Mouse (Mus musculus): ENCODE measurements at regions not wholly inside any gene's neighbourhood (a gene's known extent, or its start where the extent isn't known, plus 50 kb on each side); places are given as distances from the start of the nearest gene placed in this dataset.

DNA sequence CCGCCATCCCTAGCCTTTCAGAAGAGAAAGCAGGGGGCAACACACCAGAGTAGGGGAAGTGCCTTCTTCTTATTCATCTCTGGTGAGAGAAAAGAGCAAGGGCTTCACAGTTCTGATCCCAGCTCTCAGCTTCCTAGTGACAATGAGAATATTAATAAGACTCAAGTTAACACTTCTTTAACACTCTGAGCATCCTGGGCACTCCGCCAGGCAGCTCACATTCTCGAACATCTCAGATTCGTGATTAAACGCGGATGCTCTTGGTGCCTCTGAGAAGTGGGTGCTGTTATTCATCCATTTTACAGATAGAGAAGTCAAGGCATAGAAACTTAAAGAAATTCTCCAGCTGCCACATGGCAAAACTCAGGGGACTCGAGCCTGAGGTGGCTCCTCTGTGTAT lies 237.1 kb downstream of the Rps15a start:
- no peak for DNase-seq (ENCODE audit: low spot score in 2 of 2)

- no peak for DNase-seq (ENCODE audit: low spot score in 2 of 2)
Observed at GRCm38 (mm10) chr7:117875241-117875640, 240.7 kb downstream of the Rps15a start.

DNA sequence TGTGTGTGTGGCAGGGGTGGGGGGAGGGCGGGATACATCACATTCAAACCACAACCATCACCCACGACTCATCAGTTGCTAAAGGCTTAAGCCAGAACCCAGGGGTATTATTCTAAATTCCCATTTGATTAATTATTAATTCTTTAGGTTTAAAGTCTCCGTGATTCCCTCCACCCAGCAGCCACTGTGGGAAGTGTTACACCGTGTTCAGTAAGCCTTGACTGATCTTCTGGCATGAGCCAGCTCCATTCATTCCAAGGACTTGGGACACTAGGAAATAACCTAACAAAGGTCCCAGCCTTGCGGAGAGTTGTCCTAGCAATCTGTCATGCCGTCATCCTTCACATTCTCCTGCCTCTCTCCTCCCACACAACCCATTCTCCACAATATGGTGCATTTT lies 256.6 kb downstream of the Rps15a start:
- DNase-seq (ENCODE audit: low spot score in 2 of 2), result no peak

- no peak for DNase-seq (ENCODE audit: low spot score in 2 of 2)
Observed at GRCm38 (mm10) chr7:117855955-117856354, 260.0 kb downstream of the Rps15a start.

DNA sequence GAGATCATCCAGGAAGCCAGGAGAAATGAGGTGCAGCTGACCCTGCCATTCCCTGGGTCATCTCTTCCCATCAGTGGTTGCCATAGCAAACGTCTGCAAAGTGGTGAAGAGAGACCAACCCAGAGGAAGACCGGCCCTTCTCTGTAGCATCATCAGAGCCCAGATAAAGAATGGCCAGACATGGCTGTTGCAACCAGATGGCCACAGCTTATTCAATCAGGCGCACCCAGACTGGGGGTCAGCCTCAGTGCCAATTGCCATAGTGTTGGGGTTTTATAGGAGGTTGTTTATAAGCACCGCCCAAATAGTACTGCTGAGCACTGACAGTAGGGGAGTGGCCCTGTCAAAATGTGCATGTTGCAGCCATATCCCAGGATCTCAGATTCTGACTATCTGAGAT lies 262.3 kb downstream of the Rps15a start:
- no peak for DNase-seq (ENCODE audit: low spot score in 2 of 2)

DNA sequence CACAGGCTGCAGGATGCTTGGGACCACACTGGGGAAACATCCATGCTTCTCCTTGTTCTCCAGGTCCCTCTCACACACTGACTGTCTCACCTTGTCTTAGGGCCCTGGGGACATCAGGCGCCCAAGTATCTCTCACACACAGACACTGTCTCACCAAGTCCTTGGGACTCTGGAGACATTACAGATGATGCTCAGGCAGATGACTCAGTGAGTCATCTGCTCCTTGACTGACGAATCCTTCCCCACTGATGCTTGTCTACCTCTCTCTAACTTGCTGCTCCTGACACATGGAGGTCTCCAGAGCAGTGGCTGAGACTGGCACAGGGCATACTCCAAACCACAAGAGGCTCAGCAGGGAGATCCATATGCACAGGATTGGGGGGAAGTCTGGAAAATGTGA lies 263.1 kb downstream of the Rps15a start:
- DNase-seq (ENCODE audit: low spot score in 2 of 2), result no peak

DNA sequence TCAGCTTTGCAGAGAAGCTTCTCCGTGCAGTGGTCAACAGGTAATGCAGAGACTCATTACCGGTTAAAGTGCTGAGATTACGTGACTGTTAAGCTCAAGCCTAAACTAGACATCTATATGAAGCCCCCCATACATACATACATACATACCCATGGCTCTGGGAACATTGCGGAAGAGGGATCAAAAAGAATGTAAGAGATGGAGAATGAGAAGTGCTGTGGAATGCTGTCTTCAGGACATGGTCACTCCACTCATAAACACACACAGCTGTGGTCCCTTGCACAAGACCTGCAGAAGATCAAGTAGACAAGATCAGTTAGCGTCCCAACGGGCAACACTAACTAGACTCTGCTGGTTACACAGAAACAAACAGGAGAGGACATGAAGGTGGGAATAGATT lies 265.2 kb downstream of the Rps15a start:
- no peak for DNase-seq (ENCODE audit: low spot score in 2 of 2)

- DNase-seq (ENCODE audit: low spot score in 2 of 2), result no peak
Observed at GRCm38 (mm10) chr7:117846041-117846440, 269.9 kb downstream of the Rps15a start.

- DNase-seq (ENCODE audit: low spot score in 2 of 2), result no peak
Observed at GRCm38 (mm10) chr7:117842780-117843179, 273.2 kb downstream of the Rps15a start.

DNA sequence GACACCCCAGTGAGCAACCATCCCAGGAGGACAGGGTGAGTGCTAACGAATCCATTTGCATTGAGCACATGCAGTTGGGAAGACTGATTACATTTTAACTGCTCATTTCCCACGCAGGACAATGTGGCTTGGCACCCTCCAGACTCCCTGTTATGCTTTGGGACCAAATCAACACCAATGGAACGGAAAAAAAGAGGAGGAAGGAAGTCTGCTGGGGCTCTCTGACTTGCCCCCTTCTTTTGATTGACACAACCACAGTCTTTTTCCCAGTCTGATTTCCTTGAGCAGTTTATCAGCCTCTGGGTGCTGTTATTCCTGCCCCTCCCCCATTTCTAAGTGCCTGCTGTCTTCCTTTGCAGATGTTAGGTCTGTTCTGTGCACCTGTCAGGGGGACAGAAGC lies 321.0 kb downstream of the Rps15a start:
- DNase-seq (ENCODE audit: low spot score in 2 of 2), result no peak

DNA sequence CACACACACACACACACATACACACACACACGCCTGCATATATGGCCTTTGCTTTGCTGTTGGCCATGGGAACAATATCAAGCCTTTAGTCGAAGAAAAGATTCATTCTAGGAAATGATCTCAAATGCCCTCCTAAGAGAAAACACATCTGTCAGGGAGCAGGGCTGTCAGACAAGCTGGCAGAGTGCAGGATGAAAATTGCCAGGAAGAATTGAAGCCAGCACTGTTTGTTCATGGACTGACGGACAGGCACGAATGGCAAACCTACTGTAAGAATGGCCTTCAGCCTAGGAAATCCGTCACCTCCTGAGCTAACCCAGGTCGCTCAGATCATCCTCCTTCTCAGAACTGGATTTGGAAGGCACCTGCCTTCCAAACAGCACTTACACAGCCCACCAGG lies 322.0 kb downstream of the Rps15a start:
- no peak for DNase-seq (ENCODE audit: low spot score in 2 of 2)

- DNase-seq (ENCODE audit: low spot score in 2 of 2), result no peak
Observed at GRCm38 (mm10) chr7:117792456-117792855, 323.5 kb downstream of the Rps15a start.

DNA sequence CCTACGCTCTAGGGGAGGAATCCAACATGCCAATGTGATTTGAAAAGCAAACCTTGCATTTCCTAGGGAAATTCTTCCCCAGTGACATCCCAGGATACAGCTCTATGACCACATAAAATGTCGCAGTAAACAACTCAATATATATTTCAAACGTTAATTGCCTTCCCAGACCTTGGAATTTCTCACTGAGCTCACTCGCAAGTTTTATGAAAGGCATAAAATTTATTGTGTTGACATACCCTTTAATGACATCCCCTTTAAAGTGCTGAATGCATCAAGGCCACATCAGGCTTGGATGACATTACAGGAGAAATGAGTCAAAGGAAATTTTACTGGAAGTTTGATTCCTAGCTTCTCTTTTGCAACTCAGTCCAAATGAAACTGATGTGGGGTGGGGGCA lies 337.0 kb downstream of the Rps15a start:
- DNase-seq (ENCODE audit: low spot score in 2 of 2), result no peak

DNA sequence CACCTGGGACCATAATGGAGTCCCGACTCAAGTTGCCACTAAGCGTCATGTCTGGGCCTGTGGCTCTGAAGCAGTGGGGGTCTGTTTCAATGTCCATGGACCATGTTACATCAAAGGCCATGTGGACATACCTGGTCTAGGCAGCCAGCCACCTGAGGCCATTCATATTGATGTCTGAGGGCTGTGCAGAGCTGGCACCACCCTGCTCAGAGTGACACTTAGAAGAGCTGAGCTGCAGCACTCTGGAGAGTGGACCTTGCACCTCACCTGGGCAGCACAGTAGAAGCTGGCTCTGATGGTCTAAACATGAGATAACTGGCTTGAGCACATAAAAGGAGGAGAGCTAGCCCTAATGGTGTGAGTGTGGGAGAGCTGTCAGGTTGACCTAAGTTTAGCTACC lies 338.1 kb downstream of the Rps15a start:
- DNase-seq (ENCODE audit: low spot score in 2 of 2), result no peak

DNA sequence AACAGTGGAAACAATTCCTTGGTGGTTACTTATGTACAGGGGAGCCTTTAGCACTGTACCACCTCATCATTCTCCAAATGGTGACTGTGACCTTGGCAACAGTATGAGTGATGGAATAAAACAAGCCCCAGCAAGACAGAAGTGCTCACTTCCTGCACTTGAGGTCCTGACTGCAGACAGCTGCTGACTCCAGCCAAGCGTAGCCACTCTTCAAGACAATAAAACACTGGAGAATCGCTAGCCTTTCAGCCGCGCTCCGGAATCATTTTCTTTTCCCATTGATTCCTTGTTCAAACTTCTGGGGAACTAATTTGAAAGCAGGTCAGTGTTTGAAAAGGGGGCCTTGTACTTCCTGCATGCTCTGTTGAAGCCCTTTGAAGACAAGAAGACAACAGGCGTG lies 344.2 kb downstream of the Rps15a start:
- DNase-seq (ENCODE audit: low spot score in 2 of 2), result no peak

DNA sequence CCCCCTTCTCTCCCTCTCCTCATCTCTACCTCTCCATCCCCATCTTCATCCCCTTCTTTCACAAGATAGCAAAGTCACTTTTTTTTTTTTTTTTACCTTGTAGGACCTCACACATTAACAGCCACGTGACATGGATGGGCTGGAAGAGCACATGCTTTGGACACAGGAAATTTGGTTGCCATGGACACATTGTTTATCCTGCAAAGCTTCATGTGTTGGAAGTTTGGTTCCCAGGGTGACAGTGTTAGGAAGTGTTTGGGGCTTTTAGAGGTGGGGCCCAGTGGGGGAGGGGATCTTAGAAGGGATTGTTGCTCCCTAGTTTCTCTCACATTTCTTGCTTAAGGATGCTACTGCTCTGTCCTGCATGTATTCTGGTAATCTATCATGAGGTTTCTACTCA lies 356.5 kb downstream of the Rps15a start:
- no peak for DNase-seq (ENCODE audit: low spot score in 2 of 2)

DNA sequence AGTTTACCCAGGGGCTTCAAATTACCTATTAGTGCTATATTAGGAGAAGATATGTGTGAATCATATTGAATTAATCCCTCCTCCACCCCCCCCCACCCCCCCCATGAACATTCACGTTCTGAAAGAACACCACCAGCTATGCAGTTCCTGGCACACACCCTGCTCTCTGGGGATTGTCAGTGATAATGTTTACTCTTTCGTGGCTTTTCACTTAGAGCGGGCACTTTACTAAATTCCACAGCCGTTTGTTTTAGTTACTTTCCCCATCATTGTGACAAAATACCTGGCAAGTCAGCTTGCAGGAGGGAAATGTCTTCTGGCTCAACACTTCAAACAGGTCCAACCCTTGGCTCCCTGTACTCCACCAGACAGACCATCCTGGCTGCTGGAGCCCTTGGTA lies 359.0 kb downstream of the Rps15a start:
- DNase-seq (ENCODE audit: low spot score in 2 of 2), result no peak

- no peak for DNase-seq (ENCODE audit: low spot score in 2 of 2)
Observed at GRCm38 (mm10) chr7:117755830-117756229, 360.2 kb downstream of the Rps15a start.

- no peak for DNase-seq (ENCODE audit: low spot score in 2 of 2)
Observed at GRCm38 (mm10) chr7:117753296-117753695, 362.7 kb downstream of the Rps15a start.

DNA sequence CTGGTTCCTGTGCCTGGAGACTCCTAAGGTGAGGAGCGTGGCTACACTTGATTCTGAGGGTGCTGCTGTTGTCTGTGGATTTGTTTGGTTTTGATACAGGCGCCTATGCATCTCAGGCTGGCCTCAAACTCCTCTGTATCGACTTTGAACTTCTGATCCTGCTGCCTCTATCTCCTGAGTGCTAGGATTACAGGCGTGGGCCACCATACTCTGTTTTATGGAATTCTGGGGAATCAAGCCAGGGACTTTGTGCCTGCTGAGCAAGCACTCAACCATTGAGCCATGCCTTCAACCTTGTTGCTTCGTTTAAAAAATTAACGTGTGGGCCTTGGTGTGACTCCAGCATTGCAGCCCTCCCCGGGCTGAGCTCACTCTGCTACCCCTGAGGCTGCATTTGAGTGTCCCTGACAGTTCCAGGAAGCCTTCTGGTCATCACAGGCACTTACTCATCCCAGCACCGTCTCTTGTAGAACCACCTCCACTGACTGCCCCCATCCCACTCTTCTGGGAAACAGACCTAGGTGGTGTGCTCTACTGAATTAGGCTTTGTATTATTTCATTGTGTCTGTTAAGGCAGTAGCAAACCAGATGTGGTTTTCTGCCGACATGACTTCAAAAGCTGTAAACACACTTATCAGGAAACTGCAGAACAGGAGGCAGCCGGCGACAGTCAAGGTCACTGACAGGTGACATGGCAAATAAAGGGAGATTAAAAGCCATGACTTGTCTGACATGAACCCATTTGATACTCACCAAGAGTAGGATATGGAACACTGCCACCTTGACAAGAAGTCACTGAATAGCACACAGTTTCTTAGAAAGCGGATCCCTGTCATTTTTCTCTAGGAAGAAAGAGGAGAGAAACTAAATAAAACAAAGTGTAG lies 363.4 kb downstream of the Rps15a start:
- DNase-seq (ENCODE audit: low spot score in 2 of 2), result no peak

GRCm38 (mm10) chr7:117747991-117748390 lies 367.2 kb downstream of the Xylt1 start:
- DNase-seq (ENCODE audit: low spot score in 2 of 2), result no peak

- DNase-seq (ENCODE audit: low spot score in 2 of 2), result no peak
Observed at GRCm38 (mm10) chr7:117746393-117746792, 365.6 kb downstream of the Xylt1 start.

- DNase-seq (ENCODE audit: low spot score in 2 of 2), result peak in 1 of 2 experiments; percentile 31
Observed at GRCm38 (mm10) chr7:117739706-117740105, 358.9 kb downstream of the Xylt1 start.

DNA sequence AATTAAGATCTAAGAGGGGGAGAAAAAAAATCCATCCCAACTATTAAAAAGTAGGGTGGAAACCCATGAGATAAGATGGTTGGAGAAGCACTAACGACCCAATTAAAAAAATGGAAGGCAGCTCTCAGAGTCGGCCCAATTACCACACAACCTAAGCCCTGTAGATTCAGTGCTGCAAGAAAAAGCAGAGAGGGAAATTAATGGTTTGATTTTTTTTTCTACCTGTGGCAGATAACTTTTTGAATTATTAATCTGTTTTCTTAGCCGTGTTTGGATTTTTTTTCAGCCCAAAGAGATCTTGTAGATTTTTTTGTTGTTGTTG lies 354.9 kb downstream of the Xylt1 start:
- no peak for DNase-seq (ENCODE audit: low spot score in 2 of 2)
